Mouse (Mus musculus) mesoderm, embryonic 11.5 days (tissue): Measurements from ENCODE around the gene Add1.
A peak's percentile ranks its signal among the peaks of the same experiment; 100 is the strongest.

ENCODE experiments used
- DNase-seq: peaks from one replicate; pipeline ENCODE4 v3.0.0-alpha.2; 2012; ENCODE audit warnings: low read depth, low spot score

Gene Add1

DNA sequence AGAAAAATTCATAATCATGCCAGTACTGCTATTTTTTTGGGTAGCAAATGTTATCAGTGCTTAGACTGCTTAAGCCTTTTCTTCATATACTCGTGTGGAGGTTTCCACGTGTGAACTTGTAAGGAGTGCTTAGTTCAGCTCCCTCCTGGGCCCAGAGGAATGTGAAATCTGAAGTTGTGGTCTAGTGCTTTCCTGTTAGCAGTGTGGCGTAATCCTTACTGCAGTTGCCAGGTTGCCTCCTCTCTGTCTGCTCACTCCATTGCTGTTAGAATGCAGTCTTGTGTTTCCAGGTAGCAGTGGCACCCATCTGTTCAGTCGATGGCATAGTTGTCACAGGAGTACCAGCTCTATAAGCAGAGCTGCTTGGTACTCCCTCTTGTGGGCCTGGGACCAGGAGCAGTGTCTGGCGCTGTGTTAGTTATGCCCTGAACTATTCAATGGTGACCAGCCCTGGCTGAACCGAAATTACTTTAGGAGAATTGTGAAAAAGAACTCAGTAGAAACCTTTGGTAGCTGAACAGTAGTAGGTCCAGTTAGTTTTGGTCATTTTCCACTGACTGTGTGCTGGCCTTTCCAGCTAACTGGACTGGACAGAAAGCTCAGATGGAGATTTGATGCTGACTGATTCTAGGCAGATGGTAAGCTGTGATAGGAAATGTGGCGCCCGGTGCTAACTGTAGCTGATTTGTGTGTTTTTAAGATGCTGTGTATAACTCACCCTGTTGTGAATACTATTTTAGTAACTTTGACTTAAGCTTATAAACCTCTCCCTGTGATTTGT lies 33.8 kb downstream of the Add1 start:
- no peak for DNase-seq

DNA sequence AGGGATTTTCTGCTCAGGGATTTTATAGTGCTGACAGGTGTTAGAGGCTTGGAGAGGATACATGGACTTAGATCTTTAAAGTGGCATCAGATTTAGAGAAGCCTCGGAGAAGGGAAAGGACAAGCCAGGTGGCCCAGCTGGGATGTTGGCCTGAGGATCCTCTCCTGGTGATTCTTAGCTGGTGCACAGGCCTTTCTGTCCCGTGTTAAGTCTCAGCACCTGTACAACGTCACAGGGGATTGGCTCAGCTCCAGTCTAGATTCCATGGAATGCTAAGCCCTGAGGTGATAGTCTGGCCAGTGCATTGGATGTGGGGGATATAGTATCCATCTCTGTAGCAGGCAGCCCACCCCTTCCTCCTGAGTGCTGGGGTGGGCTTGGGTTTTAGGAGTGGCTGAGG lies 34.8 kb downstream of the Add1 start:
- no peak for DNase-seq

DNA sequence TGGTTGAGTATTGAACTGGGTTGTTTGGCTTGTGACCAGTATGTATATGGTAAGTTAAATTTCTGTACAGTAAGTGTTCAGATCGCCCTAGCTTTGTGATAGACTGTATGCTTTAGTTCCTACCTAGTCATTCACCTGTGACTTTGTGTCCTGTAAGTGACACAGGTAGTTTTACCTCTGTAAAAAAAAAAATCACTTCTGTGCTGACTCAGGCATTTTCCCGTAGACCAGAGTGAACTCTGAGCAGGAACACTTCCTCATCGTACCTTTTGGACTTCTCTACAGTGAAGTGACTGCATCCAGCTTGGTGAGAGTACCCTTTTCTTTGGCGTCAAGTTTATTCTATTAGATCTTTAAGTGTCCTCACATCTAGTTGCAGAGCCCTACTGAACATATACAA lies 36.5 kb downstream of the Add1 start:
- no peak for DNase-seq

DNA sequence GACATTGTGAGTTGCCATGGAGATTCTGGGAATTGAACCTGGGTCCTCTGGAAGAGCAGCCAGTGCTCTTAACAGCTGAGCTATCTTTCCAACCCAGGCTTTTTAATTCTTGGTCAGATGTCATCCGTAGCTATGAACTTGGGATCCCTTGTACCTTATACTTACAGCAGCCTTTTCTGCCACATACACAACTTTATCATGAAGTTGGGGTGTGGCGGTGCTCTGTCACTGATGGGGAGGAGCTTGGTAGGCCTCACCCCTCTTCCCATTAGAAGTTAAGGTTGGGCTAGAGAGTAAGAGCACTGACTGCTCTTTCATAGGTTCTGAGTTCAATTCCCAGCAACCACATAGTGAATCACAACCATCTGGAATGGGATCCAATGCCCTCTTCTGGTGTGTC lies 59.5 kb downstream of the Add1 start:
- DNase-seq = no peak

DNA sequence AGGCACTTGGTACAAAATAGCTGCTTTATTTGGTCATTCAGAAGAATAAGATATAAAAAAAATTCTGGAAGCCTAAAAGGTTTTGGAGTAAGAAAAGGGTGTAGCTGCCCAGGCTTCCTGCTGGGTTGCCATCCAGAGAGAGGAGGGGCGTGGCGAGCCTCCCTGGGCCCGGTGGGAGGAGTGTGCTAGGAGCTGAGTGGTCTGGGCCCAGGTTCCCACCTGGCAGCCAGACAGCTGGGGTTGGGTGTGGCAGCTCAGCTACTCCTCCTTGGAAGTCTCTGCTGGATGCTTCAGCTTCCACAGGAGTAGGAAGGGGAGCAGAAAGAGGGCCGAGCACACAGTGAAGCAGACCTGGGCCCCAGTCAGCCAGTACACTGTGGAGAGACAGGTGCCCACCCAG lies 60.2 kb downstream of the Add1 start:
- no peak for DNase-seq

DNA sequence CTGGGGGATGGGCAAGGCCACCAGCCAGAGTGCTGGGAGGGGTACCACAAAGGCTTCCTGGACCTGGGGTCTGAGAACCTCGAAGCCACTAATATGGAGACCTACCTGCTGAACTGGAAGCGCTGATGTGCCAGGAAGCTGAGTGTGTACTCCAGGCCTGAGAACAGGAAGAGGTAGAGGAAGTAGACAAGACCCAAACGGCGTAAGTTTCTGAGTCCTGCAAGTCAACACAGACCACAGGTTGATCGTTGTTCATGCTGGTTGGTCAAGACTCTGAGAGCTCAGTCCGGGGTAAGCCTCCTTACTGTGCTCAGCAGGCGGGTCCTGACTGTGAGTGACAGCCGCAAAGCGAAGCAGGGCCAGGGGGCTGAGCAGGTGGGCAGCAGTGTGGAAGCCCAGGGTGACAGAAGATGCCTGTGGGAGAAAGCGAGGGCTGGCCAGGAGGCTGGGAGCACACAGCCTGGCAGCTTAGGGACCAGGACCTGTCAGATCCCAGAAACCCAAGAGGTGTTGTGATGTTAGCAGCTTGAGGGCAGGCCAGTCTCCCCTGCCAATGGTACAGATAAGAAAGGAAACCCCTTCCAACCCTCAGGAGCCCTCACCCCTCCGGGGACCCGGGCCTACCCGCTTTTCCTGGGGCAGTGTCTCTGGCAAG lies 61.4 kb downstream of the Add1 start:
- DNase-seq = no peak

DNA sequence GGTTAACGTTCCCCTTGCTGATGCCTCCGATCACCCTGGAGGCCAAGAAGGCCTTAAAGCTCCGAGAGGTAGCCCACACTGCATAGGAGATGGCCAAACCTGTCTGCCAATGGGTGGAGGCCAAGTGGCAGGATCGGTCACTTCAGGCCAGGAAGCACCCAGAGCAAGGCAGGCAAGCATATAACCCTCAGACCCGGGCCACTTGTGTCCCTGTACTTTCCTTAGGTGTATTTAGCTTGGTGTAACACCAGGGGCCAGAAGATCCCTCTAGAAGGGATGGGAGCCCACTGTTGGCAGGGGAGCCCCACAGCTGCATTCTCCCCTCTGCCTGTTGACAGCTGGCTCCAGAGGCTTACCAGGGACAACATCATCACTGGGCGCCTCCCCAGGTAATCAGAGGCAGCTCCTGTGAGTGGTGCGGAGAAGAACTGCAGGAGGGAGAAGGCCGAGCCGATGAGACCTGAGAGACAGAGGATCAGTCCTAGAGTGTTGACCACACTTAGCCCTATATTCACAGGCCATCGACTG lies 62.3 kb downstream of the Add1 start:
- DNase-seq = no peak

DNA sequence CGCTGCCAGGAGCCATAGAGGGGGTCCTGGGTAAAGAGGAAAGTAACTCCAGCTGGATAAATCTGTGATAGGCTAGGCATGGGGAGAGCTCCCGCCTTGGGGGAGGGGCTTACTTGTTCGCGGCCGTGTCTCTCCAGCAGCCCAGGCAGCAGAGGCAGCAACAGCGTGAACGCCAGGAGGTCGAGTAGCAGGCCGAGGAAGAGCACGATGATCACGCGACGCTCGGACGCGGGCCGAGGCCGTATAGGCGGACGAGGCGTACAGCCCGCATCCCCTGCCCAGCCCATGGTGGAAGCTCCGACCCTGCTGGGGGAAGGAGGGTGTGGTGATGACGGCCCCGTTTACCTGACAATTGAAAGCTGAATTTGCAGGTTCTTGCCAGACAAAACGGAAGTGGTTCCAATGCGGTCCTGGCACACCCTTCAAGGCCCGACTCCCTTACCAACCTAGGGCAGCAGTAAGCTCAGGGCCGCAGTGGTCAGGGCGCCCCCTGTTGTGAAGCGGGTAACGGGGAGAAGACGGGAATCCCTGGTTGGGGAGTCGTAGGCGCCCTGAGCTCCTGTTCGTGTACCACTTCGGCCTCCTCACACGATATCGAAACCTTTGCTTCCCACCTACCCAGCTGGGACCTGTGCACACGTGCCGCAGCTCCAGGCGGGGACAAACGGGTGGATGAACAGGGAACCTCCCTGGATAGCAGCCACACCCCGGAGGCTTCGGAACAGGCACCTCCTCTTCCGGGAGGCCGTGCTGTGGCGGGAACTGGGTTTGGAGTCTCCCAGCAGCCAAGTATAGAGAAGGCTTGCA lies 63.2 kb downstream of the Add1 start, which contains the start of gene Mfsd10:
Gene Mfsd10, minus strand, starts transcription at position 732 of the 807 bp plus-strand sequence.
- DNase-seq = peak; percentile 85

DNA sequence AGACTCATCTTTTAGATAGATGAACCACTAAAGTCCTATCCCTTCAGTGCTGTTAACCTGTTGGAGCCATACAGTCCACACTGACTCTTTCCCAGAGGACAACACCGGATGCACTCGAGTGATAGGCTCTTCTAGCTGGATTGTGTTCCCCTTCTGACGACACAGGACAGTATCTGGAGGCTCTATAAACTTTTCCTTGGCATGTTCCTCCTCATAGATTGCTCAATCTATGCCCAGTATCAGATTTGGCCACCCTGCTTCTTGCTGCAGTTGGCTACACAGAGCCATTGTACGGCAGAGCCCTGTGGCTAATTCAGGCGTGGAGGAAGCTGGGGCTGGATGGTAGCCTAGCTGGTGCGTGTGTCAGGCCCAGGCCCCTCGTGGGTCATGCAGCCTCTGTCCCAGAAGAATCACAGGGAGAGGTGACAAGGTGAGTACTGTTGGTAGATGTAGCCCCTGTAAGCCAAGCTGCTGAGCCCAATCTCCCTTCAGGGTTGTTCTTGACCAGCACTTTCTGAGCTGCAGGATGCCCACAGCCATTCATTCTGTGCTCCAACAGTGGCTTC lies 64.2 kb downstream of the Add1 start:
- DNase-seq = no peak

DNA sequence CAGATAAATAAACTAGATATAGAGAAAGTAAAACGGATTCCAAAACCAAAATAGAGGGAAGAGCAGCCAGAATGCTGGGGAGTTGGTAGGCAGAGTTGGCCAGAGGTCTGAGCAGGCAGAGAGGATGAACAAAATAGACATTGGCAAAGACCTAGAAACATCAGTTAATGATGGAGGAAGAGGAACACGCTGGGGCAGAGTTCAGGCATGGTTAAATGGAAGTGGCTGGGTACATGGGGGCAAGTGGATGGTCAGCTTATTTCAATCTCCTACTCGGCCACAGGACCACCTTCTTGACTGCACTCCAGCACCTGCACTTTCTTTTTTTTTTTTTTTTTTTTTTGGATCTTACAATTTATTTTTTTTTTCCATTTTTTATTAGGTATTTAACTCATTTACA lies 68.5 kb downstream of the Add1 start:
- DNase-seq = no peak

DNA sequence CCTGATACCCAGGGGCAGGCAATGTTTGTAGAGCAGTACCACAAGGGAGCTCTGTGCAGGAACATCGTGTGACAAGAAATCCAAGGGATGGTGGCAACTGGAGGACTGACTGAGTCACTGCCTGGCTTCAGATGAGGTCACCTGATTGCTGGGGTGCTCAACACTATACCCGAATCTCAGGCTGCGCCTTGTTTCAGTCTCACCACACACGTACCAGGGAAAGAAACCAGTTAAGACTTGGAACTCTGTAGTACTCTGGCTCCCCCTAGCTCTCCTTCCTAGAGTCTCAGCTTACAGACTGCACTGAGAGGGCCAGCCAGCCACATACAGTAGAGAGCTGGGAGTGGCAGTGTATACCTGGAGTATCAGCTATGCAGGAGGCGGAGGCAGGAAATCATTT lies 69.5 kb downstream of the Add1 start:
- DNase-seq = peak; percentile 42

DNA sequence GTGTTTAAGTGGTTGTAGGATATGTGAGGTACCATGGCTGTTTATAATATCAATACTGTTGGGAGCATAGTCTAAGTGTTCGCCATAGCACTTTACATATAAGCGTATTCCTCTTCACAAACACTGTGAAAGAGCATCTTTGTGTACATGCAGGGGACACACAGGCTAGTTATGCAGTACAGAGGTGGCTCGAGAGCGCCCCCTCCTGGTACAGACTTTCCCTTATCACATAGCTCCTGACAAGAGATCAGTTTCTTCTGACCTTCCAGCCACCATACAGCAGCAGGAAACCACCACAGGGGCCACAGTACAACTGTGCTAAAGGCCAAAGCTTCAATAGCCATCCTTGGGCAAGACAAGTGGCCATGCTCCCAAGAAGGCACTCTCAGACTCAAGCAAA lies 74.1 kb downstream of the Add1 start:
- peak; percentile 65 for DNase-seq

DNA sequence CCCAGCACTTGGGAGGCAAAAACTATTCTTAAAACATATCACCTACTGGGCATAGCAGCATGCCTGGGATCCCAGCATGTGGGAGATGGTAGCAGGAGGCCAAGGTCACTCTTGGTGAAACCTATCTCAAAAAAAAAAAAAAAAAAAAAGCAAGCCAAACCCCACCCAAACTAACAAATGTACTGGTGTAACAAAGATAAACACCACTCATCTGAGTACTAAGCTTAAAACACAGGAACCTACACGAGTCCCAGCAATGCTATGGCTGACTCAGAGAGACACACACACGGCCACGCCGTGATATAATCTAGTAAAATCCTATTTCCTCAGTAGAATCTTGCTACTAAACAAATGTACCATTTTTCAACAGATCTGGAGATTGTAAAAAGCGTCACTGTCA lies 79.5 kb downstream of the Add1 start:
- no peak for DNase-seq

DNA sequence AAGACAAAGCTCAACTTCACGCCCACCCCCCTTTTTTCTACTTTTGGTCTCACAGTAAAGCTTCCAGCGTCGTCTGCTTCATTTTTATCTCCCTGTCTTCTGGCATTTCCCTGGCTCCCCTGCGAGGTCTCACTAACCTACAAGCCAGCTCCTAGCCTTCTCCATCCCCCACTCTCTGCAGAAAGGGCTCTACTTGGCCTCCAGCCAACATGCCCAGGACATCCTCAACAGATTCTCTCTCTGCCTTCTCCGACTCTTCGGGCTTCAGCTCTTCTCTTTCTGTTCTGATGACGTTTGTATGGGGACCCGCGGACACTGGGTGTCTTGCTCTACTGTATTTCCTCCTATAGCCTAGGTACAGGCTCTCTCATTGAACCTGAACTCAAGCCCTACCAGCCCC lies 81.4 kb downstream of the Add1 start:
- no peak for DNase-seq

DNA sequence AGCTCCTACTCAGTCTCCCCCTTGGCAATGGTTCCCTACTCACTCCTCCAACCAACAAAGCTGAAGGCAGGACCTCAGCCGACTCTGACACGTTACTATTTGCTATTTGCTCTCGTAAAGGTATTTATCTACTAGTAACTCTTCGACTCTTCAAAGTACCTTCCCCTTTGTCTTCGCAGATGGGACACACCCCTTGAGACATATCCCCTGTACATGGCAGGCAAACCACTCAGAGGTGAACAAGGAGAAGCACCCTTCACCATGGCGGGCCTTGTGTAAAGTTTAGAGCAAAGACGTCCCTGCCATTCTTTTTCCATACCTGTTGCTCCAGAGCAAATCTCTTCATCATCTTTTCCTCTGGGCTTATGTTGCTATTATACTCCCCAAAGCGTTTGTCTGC lies 84.1 kb downstream of the Add1 start:
- no peak for DNase-seq

DNA sequence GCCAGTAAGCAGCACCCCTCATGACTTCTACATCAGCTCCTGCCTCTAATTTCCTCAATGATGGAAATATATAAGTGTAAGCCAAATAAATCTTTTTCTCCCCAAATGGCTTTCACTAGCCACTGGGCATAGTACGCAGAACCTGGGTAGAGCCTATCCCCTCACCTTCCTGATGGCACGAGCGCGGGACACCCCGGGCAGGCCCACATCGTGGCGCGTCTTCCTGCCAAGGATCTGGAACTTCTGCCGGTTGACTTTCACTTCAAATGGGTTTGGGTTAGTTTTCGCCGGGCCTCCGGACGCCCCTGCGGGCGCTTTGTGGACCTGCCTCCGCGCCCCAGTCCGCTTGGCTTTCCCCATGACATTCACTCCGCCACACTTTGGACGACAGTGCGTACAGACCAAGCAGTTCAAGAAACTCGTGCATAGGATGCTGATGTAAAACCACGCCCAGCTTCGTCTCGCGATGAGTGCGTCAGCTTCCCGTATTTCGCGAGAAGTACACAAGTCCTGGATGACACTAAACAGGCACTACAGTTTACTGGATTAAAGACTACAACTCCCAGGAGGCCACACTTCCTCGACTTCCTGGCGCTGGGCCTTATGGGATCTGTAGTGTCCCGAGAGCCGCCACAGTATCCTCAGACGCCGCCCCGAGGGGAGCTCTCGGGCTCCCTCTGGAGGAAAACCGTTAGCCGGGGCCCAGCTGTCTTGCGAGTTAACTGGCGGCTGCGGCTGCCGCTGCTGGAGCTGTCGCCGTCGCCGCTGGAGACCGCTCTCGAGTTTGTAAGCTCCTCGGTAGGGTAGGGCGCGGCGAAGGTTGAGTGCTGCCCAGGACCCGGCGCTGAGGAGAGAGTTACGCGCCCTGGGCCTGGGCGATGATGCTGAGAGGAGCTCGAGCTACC lies 86.5 kb downstream of the Add1 start, which contains the start of the genes Nop14 and Grk4:
Gene Nop14, minus strand, starts transcription at position 463 of the 905 bp plus-strand sequence.
Gene Grk4, plus strand, starts transcription at position 694 of the 905 bp plus-strand sequence.
- peak; percentile 99 for DNase-seq

DNA sequence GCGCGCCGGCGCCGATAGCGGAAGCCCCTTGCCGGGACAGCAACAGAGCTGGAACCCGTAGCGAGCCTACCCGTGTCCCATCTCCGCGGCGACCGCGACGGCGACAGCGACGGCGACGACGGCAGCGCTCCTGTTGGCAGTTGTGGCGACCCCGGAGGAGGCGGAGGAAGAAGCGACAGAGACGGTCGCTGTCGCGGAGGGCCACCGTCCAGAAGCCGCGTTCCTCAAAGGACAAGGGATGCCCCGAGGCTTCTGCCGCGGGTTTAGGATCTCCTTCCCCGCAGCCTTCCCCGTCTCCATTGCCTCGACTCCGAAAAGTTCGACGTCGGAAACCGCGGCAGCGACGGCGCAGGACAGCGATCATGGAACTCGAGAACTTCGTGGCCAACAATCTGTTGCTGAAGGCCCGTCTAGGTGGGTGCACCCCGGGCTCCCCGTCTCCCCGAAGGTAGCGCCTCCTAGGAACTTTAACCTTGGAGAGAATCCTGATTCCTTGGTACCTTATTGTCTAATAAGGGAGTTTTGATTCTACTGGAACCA lies 87.2 kb downstream of the Add1 start:
- no peak for DNase-seq

DNA sequence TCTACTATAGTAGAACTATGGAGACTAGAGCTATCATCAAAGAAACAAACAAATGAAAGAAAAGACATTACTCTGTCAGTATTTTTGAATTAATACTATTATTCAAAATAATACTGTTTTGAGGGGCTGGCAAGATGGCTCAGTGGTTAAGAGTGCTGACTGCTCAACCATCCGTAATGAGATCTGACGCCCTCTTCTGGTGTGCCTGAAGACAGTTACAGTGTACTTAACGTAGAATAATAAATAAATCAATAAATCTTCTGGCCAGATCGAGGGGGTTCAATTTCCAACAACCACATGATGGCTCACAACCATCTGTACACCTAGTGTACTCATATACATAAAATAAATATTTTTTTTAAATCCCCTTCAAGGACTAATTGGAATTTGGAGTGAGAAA lies 88.4 kb downstream of the Add1 start:
- DNase-seq = no peak

DNA sequence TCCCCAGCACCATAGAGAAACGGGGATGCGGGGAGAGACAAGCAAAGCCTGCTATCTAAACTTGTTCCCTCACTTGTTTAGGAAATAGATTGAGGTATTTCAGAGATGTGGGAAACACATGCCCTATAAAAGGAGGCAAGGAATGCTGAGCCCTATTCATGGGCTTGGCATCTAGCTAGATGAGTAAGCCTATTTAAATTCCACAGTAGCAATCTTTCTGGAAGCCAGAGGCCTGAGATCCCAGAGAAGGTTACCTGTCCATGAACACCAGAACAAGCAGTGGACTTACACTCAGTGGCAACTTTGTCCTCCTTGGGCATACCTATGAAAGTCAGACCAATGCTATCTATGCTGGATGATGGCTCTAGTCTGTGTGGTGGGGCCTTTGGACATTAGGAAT lies 89.8 kb downstream of the Add1 start:
- no peak for DNase-seq

DNA sequence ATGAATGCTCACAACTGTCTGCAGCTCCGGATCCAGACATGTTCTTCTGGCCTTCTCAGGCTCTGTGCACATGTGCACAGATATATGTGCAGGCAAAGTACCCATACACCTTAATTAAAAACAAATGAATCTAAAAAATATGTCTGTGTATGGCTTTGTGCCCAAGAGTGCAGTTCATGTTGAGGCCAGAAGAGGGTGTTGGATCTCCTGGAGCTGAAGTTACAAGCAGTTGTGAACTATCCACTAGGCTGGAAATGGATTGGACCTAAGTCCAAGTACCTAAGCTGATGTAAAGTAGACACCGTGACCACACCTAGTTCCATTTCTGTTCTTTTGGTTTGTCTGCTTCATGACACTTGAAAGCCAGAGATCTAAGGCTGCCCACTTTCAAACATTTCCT lies 96.0 kb downstream of the Add1 start:
- DNase-seq = no peak
